Mouse (Mus musculus): ENCODE measurements at regions not wholly inside any gene's neighbourhood (a gene's known extent, or its start where the extent isn't known, plus 50 kb on each side); places are given as distances from the start of the nearest gene placed in this dataset.

GRCm38 (mm10) chr7:135798441-135798840, 82.3 kb upstream of the Mki67 start:
- no peak overlapping the region for H3K27ac ChIP-seq (replicated peaks; ENCODE audit: insufficient read depth, low read depth, low read length)
- H3K4me3 ChIP-seq (ENCODE audit: insufficient read depth, low read depth, low read length) = no peak overlapping the region
- 49% methylated on average over 2 of the region's 2 CpGs for WGBS
- TF ChIP-seq CTCF (IDR thresholded peaks at IDR 0.05; ENCODE audit: low read depth, low read length) (no peak), POLR2A (IDR thresholded peaks at IDR 0.05; ENCODE audit: extremely low read depth, insufficient read depth, low read length) (no peak)
- H3K36me3 ChIP-seq (ENCODE audit: control insufficient read depth, insufficient read depth, low read length) = no peaks in the 10 kb centered on the region
- no peaks in the 10 kb centered on the region for H3K4me1 ChIP-seq (ENCODE audit: control insufficient read depth, insufficient read depth, low read length)
- H3K9ac ChIP-seq (ENCODE audit: low read depth, low read length) = no peak overlapping the region
- H3K79me2 ChIP-seq (ENCODE audit: control insufficient read depth, insufficient read depth, low read length) = no peaks in the 10 kb centered on the region
- H3K27me3 ChIP-seq (ENCODE audit: control insufficient read depth, insufficient read depth, low read length) = no peaks in the 10 kb centered on the region
- DNase-seq (ENCODE audit: extremely low read depth, low read depth, low spot score) = no peak

GRCm38 (mm10) chr7:135802598-135803121, 86.5 kb upstream of the Mki67 start:
- H3K79me2 ChIP-seq (ENCODE audit: control insufficient read depth, insufficient read depth, low read length) = no peaks in the 10 kb centered on the region
- no peaks in the 10 kb centered on the region for H3K36me3 ChIP-seq (ENCODE audit: control insufficient read depth, insufficient read depth, low read length)
- H3K4me1 ChIP-seq (ENCODE audit: control insufficient read depth, insufficient read depth, low read length) = no peaks in the 10 kb centered on the region
- H3K27me3 ChIP-seq (ENCODE audit: control insufficient read depth, insufficient read depth, low read length) = no peaks in the 10 kb centered on the region
- 89% methylated on average over 15 of the region's 15 CpGs for WGBS
- TF ChIP-seq POLR2A (IDR thresholded peaks at IDR 0.05; ENCODE audit: extremely low read depth, insufficient read depth, low read length) (no peak), CTCF (IDR thresholded peaks at IDR 0.05; ENCODE audit: low read depth, low read length) (no peak)
- no peak overlapping the region for H3K9ac ChIP-seq (ENCODE audit: low read depth, low read length)
- no peak overlapping the region for H3K4me3 ChIP-seq (ENCODE audit: insufficient read depth, low read depth, low read length)
- no peak overlapping the region for H3K27ac ChIP-seq (replicated peaks; ENCODE audit: insufficient read depth, low read depth, low read length)
- DNase-seq (ENCODE audit: extremely low read depth, low read depth, low spot score) = no peak

- Histone ChIP-seq H3K9ac (ENCODE audit: low read depth, low read length) (no peak overlapping the region), H3K36me3 (ENCODE audit: control insufficient read depth, insufficient read depth, low read length) (no peaks in the 10 kb centered on the region), H3K4me3 (ENCODE audit: insufficient read depth, low read depth, low read length) (no peak overlapping the region), H3K27ac (replicated peaks; ENCODE audit: insufficient read depth, low read depth, low read length) (no peak overlapping the region), H3K79me2 (ENCODE audit: control insufficient read depth, insufficient read depth, low read length) (no peaks in the 10 kb centered on the region), H3K27me3 (ENCODE audit: control insufficient read depth, insufficient read depth, low read length) (no peaks in the 10 kb centered on the region), H3K4me1 (ENCODE audit: control insufficient read depth, insufficient read depth, low read length) (no peaks in the 10 kb centered on the region)
- TF ChIP-seq CTCF (IDR thresholded peaks at IDR 0.05; ENCODE audit: low read depth, low read length) (no peak), POLR2A (IDR thresholded peaks at IDR 0.05; ENCODE audit: extremely low read depth, insufficient read depth, low read length) (no peak)
- WGBS = 63% methylated on average over 7 of the region's 7 CpGs
- no peak for DNase-seq (ENCODE audit: extremely low read depth, low read depth, low spot score)
Observed at GRCm38 (mm10) chr7:135804730-135805129, 88.6 kb upstream of the Mki67 start.

- no peak for DNase-seq (ENCODE audit: extremely low read depth, low read depth, low spot score)
- H3K79me2 ChIP-seq (ENCODE audit: control insufficient read depth, insufficient read depth, low read length) = no peaks in the 10 kb centered on the region
- no peaks in the 10 kb centered on the region for H3K27me3 ChIP-seq (ENCODE audit: control insufficient read depth, insufficient read depth, low read length)
- no peaks in the 10 kb centered on the region for H3K36me3 ChIP-seq (ENCODE audit: control insufficient read depth, insufficient read depth, low read length)
- no peaks in the 10 kb centered on the region for H3K4me1 ChIP-seq (ENCODE audit: control insufficient read depth, insufficient read depth, low read length)
- no peak overlapping the region for H3K9ac ChIP-seq (ENCODE audit: low read depth, low read length)
- no peak for TF ChIP-seq CTCF (IDR thresholded peaks at IDR 0.05; ENCODE audit: low read depth, low read length)
- TF ChIP-seq POLR2A (IDR thresholded peaks at IDR 0.05; ENCODE audit: extremely low read depth, insufficient read depth, low read length) = no peak
- WGBS = 51% methylated on average over 8 of the region's 8 CpGs
- no peak overlapping the region for H3K4me3 ChIP-seq (ENCODE audit: insufficient read depth, low read depth, low read length)
- no peak overlapping the region for H3K27ac ChIP-seq (replicated peaks; ENCODE audit: insufficient read depth, low read depth, low read length)
Observed at GRCm38 (mm10) chr7:135806139-135806538, 90.0 kb upstream of the Mki67 start.

- no peak overlapping the region for H3K27ac ChIP-seq (replicated peaks; ENCODE audit: insufficient read depth, low read depth, low read length)
- peak; percentile 35 for DNase-seq (ENCODE audit: extremely low read depth, low read depth, low spot score)
- H3K79me2 ChIP-seq (ENCODE audit: control insufficient read depth, insufficient read depth, low read length) = no peaks in the 10 kb centered on the region
- H3K36me3 ChIP-seq (ENCODE audit: control insufficient read depth, insufficient read depth, low read length) = no peaks in the 10 kb centered on the region
- no peak overlapping the region for H3K4me3 ChIP-seq (ENCODE audit: insufficient read depth, low read depth, low read length)
- H3K9ac ChIP-seq (ENCODE audit: low read depth, low read length) = no peak overlapping the region
- H3K4me1 ChIP-seq (ENCODE audit: control insufficient read depth, insufficient read depth, low read length) = no peaks in the 10 kb centered on the region
- WGBS = 50% methylated on average over 7 of the region's 7 CpGs
- TF ChIP-seq CTCF (IDR thresholded peaks at IDR 0.05; ENCODE audit: low read depth, low read length) (no peak), POLR2A (IDR thresholded peaks at IDR 0.05; ENCODE audit: extremely low read depth, insufficient read depth, low read length) (no peak)
- no peaks in the 10 kb centered on the region for H3K27me3 ChIP-seq (ENCODE audit: control insufficient read depth, insufficient read depth, low read length)
Observed at GRCm38 (mm10) chr7:135806673-135807072, 90.5 kb upstream of the Mki67 start.

GRCm38 (mm10) chr7:135809167-135809566, 93.0 kb upstream of the Mki67 start:
- DNase-seq (ENCODE audit: extremely low read depth, low read depth, low spot score) = no peak
- Histone ChIP-seq H3K9ac (ENCODE audit: low read depth, low read length) (no peak overlapping the region), H3K4me1 (ENCODE audit: control insufficient read depth, insufficient read depth, low read length) (no peaks in the 10 kb centered on the region), H3K27me3 (ENCODE audit: control insufficient read depth, insufficient read depth, low read length) (no peaks in the 10 kb centered on the region), H3K79me2 (ENCODE audit: control insufficient read depth, insufficient read depth, low read length) (no peaks in the 10 kb centered on the region), H3K4me3 (ENCODE audit: insufficient read depth, low read depth, low read length) (no peak overlapping the region), H3K27ac (replicated peaks; ENCODE audit: insufficient read depth, low read depth, low read length) (no peak overlapping the region), H3K36me3 (ENCODE audit: control insufficient read depth, insufficient read depth, low read length) (no peaks in the 10 kb centered on the region)
- TF ChIP-seq POLR2A (IDR thresholded peaks at IDR 0.05; ENCODE audit: extremely low read depth, insufficient read depth, low read length) = no peak
- WGBS = 73% methylated on average over 10 of the region's 10 CpGs
